Mouse (Mus musculus) olfactory bulb, adult 2 months (tissue): ENCODE results near the gene Fcgr4. TPM values are rescaled to one million over a fixed set of nuclear protein-coding genes. Genes with fewer than 3 reads are reported as not detected.
"Not testable (repeated sequence)": the region's sequence is repeated elsewhere in the genome, so short reads cannot be mapped to it uniquely, and the experiment has no call there.

ENCODE experiments used
- H3K27ac ChIP-seq: fragments of 200-500 bp; 2 replicates; pipeline ENCODE4 v1.5.1; 2012; ENCODE audit warnings: low read depth, low read length; ENCODE audit not compliant: insufficient read depth
- H3K4me1 ChIP-seq: fragments of 200-500 bp; 2 replicates; pipeline ENCODE4 v1.6.1; 2012; ENCODE audit warnings: low read length; ENCODE audit not compliant: control insufficient read depth, insufficient read depth
- H3K4me3 ChIP-seq: fragments of 200-500 bp; 2 replicates; pipeline ENCODE4 v1.5.1; 2012; ENCODE audit warnings: mild to moderate bottlenecking, low read depth, low read length, moderate library complexity; ENCODE audit not compliant: insufficient read depth
- CTCF ChIP-seq: fragments of 200-500 bp; IDR thresholded peaks from 2 replicates; pipeline ENCODE4 v1.5.1; 2012; ENCODE audit warnings: low read depth, mild to moderate bottlenecking, low read length, moderate library complexity; ENCODE audit not compliant: insufficient read depth
- POLR2A ChIP-seq: fragments of 200-500 bp; IDR thresholded peaks from 2 replicates; pipeline ENCODE4 v1.6.1; 2012; ENCODE audit warnings: mild to moderate bottlenecking, low read depth, low read length, moderate library complexity; ENCODE audit not compliant: insufficient read depth
- WGBS: fragments of 180-500 bp; shearing (Covaris S2); methylation state at CpG from one replicate; pipeline ENCODE4 v1.1.7; 2018; 5-methylcytosine and 5-hydroxymethylcytosine counted together
- polyA plus RNA-seq: library from polyadenylated mRNA; stranded (reverse); fragments of >200 nt; gene quantifications from 2 replicates; pipeline ENCODE4 v1.2.4, GENCODE M21; 2012; ENCODE audit warnings: low replicate concordance; ENCODE audit not compliant: missing spikeins, insufficient read depth, insufficient read length

Fcgr4 gene
- polyA plus RNA-seq, 1 experiment, result not detected

DNA sequence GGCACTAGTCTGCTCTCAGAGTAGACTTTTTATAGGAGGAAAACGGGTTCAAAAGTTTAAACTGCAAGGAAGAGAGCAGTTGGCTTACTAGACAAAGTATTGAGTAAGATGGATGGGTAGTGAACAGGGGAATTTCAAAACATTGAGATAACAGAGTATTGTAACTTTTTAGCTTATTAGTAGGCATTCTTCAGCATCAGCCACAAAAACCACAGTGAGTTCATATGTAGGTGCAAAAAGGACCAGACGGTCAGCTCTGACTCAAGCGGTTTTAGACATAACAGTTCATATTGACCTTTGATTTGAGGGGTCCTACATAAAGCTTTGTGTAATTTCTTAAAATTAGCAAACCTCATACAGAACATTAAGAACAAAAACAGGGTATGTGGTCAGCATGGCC is 42.8 kb downstream of the Fcgr4 start:
- Histone ChIP-seq H3K27ac (no peak overlapping the region), H3K4me3 (no peak overlapping the region), H3K4me1 (peaks cover 12% of the 10 kb centered on the region)
- TF ChIP-seq CTCF, result no peak
- TF ChIP-seq POLR2A, result no peak
- WGBS, result 93% methylated on average over 3 of the region's 3 CpGs

DNA sequence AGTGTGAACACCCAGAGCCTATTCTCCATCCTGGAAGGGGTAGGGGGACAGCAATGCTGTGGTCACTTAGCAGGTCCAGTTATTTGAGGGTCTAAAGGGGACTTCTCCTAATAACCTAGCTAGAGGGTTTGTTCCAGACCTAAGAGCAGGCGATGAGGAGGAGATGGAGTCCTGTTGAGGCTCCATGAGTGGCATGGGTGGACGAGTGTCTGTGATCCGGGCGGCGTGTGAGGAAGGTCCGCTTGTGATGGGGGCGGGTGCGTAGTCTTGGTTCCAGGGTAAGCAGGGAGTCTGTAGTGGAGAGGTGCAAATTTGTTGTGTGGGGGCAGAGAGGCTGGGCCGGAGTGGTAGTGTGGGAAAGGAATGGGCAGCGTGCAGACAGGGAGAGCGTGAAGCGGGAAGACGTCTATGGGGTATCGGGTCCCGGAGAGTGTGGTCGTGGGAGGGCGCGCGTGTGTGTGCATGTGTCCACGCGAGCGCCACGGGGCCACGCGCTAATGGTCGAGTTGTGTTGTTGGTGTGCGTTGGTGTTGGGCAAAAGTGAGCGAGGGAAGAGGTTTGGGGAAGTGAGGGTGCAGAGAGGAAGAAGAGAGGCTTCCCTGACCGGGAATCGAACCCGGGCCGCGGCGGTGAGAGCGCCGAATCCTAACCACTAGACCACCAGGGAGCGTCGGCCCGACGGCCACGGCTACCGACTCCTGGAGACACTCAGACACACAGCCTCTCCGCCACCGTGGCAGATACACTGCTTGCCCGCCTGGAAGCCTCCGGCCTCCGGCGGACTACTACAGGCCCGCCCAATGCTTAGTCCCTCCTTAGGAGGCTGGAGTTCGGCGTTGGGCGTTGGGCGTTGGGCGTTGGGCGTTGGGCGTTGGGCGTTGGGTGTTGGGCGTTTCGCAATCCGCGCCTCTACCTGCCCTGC is 45.1 kb downstream of the Fcgr4 start:
- 9% methylated on average over 43 of the region's 61 CpGs for WGBS
- Histone ChIP-seq H3K4me3 (peak overlapping the region; percentile 13), H3K4me1 (peaks cover 12% of the 10 kb centered on the region)
- H3K27ac ChIP-seq, result not testable (repeated sequence)

DNA sequence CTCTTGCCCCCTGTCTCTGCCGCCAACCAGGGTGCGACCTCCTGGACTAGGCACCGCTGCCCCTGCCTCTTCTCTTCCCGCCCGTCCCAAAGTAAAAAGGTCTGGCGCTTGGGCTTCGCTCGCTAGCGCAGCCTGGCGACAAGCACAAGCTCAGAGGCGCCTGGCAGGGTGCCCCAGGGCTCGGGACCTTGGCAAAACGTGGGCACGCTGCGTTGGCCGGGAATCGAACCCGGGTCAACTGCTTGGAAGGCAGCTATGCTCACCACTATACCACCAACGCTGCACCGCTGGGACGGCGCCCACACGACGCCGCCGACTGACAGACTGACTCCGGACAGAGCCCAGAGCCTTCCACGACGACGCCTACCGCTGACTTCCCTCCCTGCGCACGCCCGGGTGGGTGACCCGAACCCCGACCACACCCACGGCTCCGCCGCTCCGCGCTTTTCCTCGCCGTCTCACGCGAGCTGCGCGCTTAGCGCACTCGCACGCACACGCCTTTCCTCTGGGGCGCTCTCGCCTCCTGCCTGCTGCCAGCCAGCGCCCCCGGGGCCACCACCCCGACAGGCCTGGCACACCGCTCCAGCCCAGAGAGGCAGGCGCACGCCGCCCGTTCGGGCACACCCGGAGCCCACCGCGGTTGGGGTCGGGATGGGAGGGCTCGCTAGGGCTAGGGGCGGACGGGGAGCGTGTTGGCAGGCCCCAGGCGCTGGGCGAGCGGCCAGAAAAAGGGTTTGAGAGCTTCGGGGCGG is 45.9 kb downstream of the Fcgr4 start, which contains the start of gene Fcgr3:
TSS of gene Fcgr3 (minus strand) at position 445 of the 752 bp plus-strand sequence.
- 1% methylated on average over 47 of the region's 75 CpGs for WGBS
- Histone ChIP-seq H3K4me1 (peaks cover 12% of the 10 kb centered on the region), H3K4me3 (peak within 1 kb of the TSS; percentile 14)
- not testable (repeated sequence) for H3K27ac ChIP-seq

DNA sequence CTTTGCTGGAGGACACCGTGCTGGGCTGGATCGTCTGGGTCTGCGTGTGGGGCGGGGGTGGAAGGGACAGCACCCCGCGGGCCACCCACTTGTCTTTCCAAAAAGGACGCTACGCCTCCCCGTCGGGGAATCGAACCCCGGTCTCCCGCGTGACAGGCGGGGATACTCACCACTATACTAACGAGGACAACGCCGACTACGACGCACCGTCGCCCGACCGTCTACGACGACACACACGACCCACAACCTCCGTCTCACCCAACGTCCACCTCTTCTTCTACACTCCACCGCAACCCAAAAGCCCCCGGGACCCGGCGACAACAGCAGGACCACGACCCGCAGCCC is 46.5 kb downstream of the Fcgr4 start:
- H3K4me3 ChIP-seq, result 0 out of 2 replicates have a peak overlapping the region, but pooled peaks have one; percentile 14
- peaks cover 12% of the 10 kb centered on the region for H3K4me1 ChIP-seq
- H3K27ac ChIP-seq, result not testable (repeated sequence)
- under 1% methylated on average over 26 of the region's 35 CpGs for WGBS

DNA sequence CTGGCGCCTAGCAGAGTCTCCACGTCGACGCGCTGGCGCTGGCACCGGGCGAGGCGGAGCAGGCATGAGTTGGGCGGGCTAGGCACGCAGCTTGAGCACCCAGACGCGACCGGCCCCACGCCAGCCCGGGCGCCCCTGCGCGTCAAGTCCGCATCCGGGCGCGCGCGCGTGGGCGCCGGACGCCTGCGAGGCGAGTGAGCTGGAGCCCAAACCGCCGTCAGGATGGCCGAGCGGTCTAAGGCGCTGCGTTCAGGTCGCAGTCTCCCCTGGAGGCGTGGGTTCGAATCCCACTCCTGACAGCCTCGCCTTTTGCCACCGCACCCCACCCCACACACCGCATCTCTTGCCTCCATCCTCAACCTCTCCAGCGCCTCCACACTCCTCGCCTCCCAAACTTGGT is 47.0 kb downstream of the Fcgr4 start:
- H3K27ac ChIP-seq, result not testable (repeated sequence)
- H3K4me1 ChIP-seq, result peaks cover 12% of the 10 kb centered on the region
- 7% methylated on average over 32 of the region's 45 CpGs for WGBS
- 0 out of 2 replicates have a peak overlapping the region, but pooled peaks have one; percentile 9 for H3K4me3 ChIP-seq

DNA sequence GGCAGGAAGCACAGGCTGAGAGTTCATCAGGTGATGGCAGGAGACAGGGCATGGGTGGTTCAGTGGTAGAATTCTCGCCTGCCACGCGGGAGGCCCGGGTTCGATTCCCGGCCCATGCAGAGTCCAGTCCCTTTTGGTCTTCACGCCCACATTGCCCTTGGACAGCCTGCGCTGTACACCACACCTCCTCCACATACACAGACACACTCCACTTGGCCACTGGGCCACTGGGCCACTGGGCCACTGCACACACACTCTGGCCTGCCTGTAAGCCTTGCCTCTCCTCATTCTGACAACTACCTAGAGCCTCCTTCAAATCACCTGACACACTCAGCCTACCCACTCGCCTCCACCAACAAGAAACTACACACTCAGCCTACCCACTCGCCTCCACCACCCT is 47.9 kb downstream of the Fcgr4 start:
- not testable (repeated sequence) for H3K27ac ChIP-seq, H3K4me3 ChIP-seq
- WGBS, result 53% methylated on average over 4 of the region's 10 CpGs
- peaks cover 14% of the 10 kb centered on the region for H3K4me1 ChIP-seq

DNA sequence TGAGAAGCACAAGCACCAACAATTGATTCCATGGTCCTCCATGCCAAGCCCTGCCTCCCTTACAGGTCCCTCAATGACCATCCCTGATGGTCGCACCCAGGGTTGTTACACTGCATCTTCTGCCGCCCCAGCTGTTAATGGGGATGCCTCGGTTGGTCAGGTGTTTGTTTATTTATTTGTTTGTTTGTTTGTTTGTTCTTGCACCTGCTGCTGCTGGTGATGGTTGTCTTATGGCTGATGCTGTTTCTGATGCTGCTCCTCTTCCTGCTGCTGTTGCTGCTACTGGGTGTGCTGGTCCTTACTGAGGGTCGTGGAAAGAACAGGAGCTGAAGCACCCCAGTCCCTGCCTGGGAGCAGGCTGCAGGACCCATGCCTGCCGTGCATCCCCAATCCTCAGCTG is 49.2 kb downstream of the Fcgr4 start:
- 58% methylated on average over 5 of the region's 5 CpGs for WGBS
- H3K4me3 ChIP-seq, H3K27ac ChIP-seq: not testable (repeated sequence)
- H3K4me1 ChIP-seq, result peaks cover 14% of the 10 kb centered on the region

DNA sequence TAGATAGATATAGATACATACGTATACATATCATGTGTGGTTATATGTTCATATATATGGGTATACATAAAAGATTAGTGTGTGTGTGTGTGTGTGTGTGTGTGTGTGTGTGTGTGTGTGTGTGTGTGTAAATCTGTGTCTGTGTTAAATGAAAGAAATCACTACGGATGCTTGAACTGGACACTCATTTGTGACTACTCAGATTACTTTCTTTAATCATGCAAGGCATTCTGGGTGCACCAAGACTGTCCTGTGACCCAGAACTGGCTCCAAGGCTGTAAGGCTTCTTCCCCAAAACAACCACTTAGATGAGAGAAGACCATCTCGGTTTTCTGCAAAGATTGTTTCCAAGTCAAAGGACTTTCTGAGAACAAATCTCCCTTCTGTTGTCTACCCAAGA is 50.8 kb downstream of the Fcgr4 start:
- not testable (repeated sequence) for H3K4me1 ChIP-seq, H3K27ac ChIP-seq, H3K4me3 ChIP-seq
- 57% methylated on average over 3 of the region's 3 CpGs for WGBS

DNA sequence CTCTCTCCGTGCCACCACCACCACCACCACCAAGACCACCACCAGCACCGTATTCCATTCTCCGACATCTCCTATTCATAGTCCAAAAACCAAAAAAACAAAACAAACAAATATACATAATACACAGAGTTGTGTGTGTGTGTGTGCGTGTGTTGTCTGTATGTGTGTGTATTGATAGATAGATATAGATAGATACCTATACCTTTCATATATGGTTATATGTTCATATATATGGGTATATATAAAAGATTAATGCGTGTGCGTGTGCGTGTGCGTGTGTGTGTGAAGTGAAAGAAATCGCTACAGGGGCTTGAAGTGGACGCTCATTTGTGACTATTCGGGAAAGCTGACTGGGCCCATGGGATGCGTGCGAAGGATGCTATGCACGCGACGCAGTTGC is 52.2 kb downstream of the Fcgr4 start:
- H3K27ac ChIP-seq, H3K4me1 ChIP-seq, H3K4me3 ChIP-seq: not testable (repeated sequence)
- WGBS, result 21% methylated on average over 16 of the region's 16 CpGs

DNA sequence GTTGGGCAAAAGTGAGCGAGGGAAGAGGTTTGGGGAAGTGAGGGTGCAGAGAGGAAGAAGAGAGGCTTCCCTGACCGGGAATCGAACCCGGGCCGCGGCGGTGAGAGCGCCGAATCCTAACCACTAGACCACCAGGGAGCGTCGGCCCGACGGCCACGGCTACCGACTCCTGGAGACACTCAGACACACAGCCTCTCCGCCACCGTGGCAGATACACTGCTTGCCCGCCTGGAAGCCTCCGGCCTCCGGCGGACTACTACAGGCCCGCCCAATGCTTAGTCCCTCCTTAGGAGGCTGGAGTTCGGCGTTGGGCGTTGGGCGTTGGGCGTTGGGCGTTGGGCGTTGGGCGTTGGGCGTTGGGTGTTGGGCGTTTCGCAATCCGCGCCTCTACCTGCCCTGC is 53.0 kb downstream of the Fcgr4 start:
- WGBS, result no CpG with 5 or more reads among the region's 35 CpGs
- not testable (repeated sequence) for H3K27ac ChIP-seq, H3K4me3 ChIP-seq, H3K4me1 ChIP-seq

DNA sequence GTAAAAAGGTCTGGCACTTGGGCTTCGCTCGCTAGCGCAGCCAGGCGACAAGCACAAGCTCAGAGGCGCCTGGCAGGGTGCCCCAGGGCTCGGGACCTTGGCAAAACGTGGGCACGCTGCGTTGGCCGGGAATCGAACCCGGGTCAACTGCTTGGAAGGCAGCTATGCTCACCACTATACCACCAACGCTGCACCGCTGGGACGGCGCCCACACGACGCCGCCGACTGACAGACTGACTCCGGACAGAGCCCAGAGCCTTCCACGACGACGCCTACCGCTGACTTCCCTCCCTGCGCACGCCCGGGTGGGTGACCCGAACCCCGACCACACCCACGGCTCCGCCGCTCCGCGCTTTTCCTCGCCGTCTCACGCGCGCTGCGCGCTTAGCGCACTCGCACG is 53.5 kb downstream of the Fcgr4 start:
- H3K4me1 ChIP-seq, H3K4me3 ChIP-seq, H3K27ac ChIP-seq: not testable (repeated sequence)
- no CpG with 5 or more reads among the region's 45 CpGs for WGBS

DNA sequence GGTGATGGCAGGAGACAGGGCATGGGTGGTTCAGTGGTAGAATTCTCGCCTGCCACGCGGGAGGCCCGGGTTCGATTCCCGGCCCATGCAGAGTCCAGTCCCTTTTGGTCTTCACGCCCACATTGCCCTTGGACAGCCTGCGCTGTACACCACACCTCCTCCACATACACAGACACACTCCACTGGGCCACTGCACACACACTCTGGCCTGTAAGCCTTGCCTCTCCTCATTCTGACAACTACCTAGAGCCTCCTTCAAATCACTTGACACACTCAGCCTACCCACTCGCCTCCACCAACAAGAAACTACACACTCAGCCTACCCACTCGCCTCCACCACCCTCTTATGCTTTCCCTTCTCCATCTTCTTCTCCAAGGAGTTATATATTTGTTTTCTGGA is 55.6 kb downstream of the Fcgr4 start:
- H3K4me1 ChIP-seq, H3K4me3 ChIP-seq, H3K27ac ChIP-seq: not testable (repeated sequence)
- WGBS, result 33% methylated on average over 8 of the region's 10 CpGs

DNA sequence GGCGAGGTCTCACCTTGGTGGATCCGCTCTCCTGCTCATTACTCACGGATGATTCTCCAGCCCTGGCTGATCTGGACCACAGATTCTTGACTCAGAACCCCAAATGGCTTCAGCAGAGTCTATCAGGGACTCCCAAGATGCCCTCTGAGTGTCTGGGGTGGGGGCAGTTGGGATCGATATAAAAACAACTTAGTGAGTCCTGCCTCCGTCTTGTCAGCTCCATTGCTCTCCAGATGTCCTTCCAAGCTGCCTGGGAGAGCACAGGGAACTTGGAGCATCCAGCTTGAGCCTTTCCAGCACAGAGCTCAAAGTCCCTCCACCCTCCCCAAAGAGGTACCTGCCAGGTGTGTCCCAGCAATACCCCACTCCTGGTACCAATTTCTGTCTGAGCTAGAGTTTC is 57.5 kb downstream of the Fcgr4 start:
- H3K4me1 ChIP-seq, H3K4me3 ChIP-seq, H3K27ac ChIP-seq: not testable (repeated sequence)
- WGBS, result 73% methylated on average over 5 of the region's 5 CpGs

DNA sequence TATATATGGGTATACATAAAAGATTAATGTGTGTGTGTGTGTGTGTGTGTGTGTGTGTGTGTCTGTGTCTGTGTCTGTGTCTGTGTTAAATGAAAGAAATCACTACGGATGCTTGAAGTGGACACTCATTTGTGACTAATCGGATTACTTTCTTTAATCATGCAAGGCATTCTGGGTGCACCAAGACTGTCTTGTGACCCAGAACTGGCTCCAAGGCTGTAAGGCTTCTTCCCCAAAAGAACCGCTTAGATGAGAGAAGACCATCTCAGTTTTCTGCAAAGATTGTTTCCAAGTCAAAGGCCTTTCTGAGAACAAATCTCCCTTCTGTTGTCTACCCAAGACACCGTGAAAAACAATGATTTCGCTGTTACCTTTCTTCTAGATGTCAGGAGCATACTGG is 58.5 kb downstream of the Fcgr4 start:
- H3K4me3 ChIP-seq, H3K27ac ChIP-seq, H3K4me1 ChIP-seq: not testable (repeated sequence)
- 36% methylated on average over 5 of the region's 5 CpGs for WGBS
